Mouse (Mus musculus) neutrophil, adult 83 days (primary cell): ENCODE results near the gene Npnt. TPM values are rescaled to one million over a fixed set of nuclear protein-coding genes. Genes with fewer than 3 reads are reported as not detected.

ENCODE experiments used
- total RNA-seq, 2 experiments: library from RNA; stranded (reverse); gene quantifications; one replicate each; pipeline ENCODE4 v1.2.4; 2023

The Npnt gene
- total RNA-seq = under 1 TPM; 0.09 to 0.15 TPM

GRCm38 (mm10) chr3:132949791-132950528 is at the start of gene Npnt:
Gene Npnt, minus strand, starts transcription at chr3:132950291.

Other genes starting within 250 kb of the Npnt start
- gene Ints12, start 141.5 kb upstream of the Npnt start, total RNA-seq = 10 to 100 TPM; 41.6 to 42.2 TPM
- gene Gstcd, start 141.7 kb upstream of the Npnt start, total RNA-seq = 10 to 100 TPM in 1 of 2 experiments, 1 to 10 TPM in 1; 9.6 to 11.6 TPM